Mouse (Mus musculus): ENCODE measurements around the gene St8sia1.

St8sia1 gene

GRCm38 (mm10) chr6:142944470-142944869, 19.8 kb downstream of the St8sia1 start:
- DNase-seq = no peak

- peak; percentile 37 for DNase-seq
Observed at GRCm38 (mm10) chr6:142943419-142943818, 20.8 kb downstream of the St8sia1 start.

- peak; percentile 71 for DNase-seq
Observed at GRCm38 (mm10) chr6:142941596-142942381, 22.5 kb downstream of the St8sia1 start.

GRCm38 (mm10) chr6:142941078-142941477, 23.2 kb downstream of the St8sia1 start:
- no peak for DNase-seq

GRCm38 (mm10) chr6:142938549-142939345, 25.5 kb downstream of the St8sia1 start:
- DNase-seq = peak; percentile 71

- no peak for DNase-seq
Observed at GRCm38 (mm10) chr6:142938074-142938473, 26.2 kb downstream of the St8sia1 start.

GRCm38 (mm10) chr6:142932582-142932981, 31.7 kb downstream of the St8sia1 start:
- no peak for DNase-seq

- no peak for DNase-seq
Observed at GRCm38 (mm10) chr6:142932144-142932543, 32.1 kb downstream of the St8sia1 start.

- no peak for DNase-seq
Observed at GRCm38 (mm10) chr6:142928551-142929309, 35.5 kb downstream of the St8sia1 start.

- DNase-seq = no peak
Observed at GRCm38 (mm10) chr6:142926901-142927605, 37.2 kb downstream of the St8sia1 start.

GRCm38 (mm10) chr6:142925921-142926320, 38.3 kb downstream of the St8sia1 start:
- no peak for DNase-seq

GRCm38 (mm10) chr6:142925374-142925773, 38.9 kb downstream of the St8sia1 start:
- no peak for DNase-seq

GRCm38 (mm10) chr6:142920901-142921300, 43.4 kb downstream of the St8sia1 start:
- peak; percentile 53 for DNase-seq

- DNase-seq = peak; percentile 31
Observed at GRCm38 (mm10) chr6:142918691-142919090, 45.6 kb downstream of the St8sia1 start.

- no peak for DNase-seq
Observed at GRCm38 (mm10) chr6:142917471-142917901, 46.8 kb downstream of the St8sia1 start.

- no peak for DNase-seq
Observed at GRCm38 (mm10) chr6:142916271-142916941, 47.8 kb downstream of the St8sia1 start.

GRCm38 (mm10) chr6:142915464-142915863, 48.8 kb downstream of the St8sia1 start:
- no peak for DNase-seq

- no peak for DNase-seq
Observed at GRCm38 (mm10) chr6:142914676-142915075, 49.6 kb downstream of the St8sia1 start.

GRCm38 (mm10) chr6:142911263-142911662, 53.0 kb downstream of the St8sia1 start:
- DNase-seq = no peak

GRCm38 (mm10) chr6:142910721-142911120, 53.5 kb downstream of the St8sia1 start:
- DNase-seq = no peak

GRCm38 (mm10) chr6:142909771-142910105, 54.5 kb downstream of the St8sia1 start:
- DNase-seq = peak; percentile 71

All from kidney, adult 9 months (tissue).